In the genomic region with DNA sequence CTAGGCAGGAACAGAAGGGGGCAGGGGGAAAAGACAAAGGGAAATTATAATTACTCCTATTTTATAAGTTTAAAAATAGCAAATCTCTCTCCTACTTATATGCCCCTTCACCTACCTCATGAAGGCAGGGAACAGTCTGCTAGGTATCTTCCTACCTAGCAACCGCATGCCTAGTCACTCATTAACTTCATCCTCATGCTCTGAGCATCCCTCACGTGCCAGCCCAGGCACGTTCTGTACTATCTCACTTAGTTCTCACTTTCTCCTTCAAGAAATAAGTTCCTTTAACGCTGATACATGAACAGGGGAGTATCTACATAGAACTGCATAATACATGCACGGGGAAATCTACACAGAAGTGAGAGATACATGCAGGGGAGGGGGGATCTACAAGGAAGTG, we compare ENCODE assay signal across 22 mouse cellular contexts.
DNase-seq lines count a peak whose midpoint lies in the region; ATAC-seq and TF ChIP-seq lines count a peak whose summit lies in the region.
"Had no signal": no experiment of that assay in that cellular context is flagged by ENCODE, and none has a peak within 500 bp of the region (broad histone marks: within the 10 kb centered on the region; RNA-seq: fewer than 3 reads in every experiment).

No protein-coding gene starts in this region.

- TF ChIP-seq POLR2A in liver, adult 2 months (IDR thresholded peaks at IDR 0.05; ENCODE audit: extremely low read depth, insufficient read depth, low read length), result no peak
- no peak for TF ChIP-seq POLR2A in lung, adult 2 months (IDR thresholded peaks at IDR 0.05; ENCODE audit: borderline replicate concordance, extremely low read depth, low read depth, low read length)

- 78% methylated on average over 5 of the region's 5 CpGs for WGBS in forebrain, postnatal 0 days
- WGBS in forebrain, embryonic 13.5 days, result 84% methylated on average over 5 of the region's 5 CpGs
- WGBS in liver, adult 2 months, result 51% methylated on average over 5 of the region's 5 CpGs
- 57% methylated on average over 5 of the region's 5 CpGs for WGBS in liver, postnatal 0 days (ENCODE audit: insufficient replicate concordance)
- 71% methylated on average over 5 of the region's 5 CpGs for WGBS in lung, adult 2 months

- H3K4me1 ChIP-seq in forebrain, postnatal 0 days (ENCODE audit: insufficient read depth), result 0 out of 2 replicates have a peak, but pooled peaks cover 2% of the 10 kb centered on the region
- peaks cover 6% of the 10 kb centered on the region; the same call in 1 of the 2 replicates for H3K4me1 ChIP-seq in forebrain, embryonic 13.5 days
- H3K4me1 ChIP-seq in liver, adult 2 months (ENCODE audit: control insufficient read depth, insufficient read depth, low read length), result no peaks in the 10 kb centered on the region
- H3K4me1 ChIP-seq in liver, postnatal 0 days (ENCODE audit: insufficient read depth), result no peaks in the 10 kb centered on the region
- no peaks in the 10 kb centered on the region; the same call in 1 of the 2 replicates for H3K4me1 ChIP-seq in lung, adult 2 months (ENCODE audit: control insufficient read depth, insufficient read depth, low read length)
- H3K4me1 ChIP-seq: neural tube, embryonic 12.5 days; stomach, embryonic 15.5 days had no signal

- no peaks in the 10 kb centered on the region for H3K36me3 ChIP-seq in forebrain, postnatal 0 days (ENCODE audit: insufficient read depth)
- H3K36me3 ChIP-seq in forebrain, embryonic 13.5 days (ENCODE audit: poor library complexity, severe bottlenecking), result no peaks in the 10 kb centered on the region
- H3K36me3 ChIP-seq in liver, adult 2 months (ENCODE audit: control insufficient read depth, insufficient read depth, low read length), result no peaks in the 10 kb centered on the region
- H3K36me3 ChIP-seq in liver, postnatal 0 days (replicated peaks; ENCODE audit: insufficient read depth, low read length), result no peaks in the 10 kb centered on the region
- H3K36me3 ChIP-seq: G1E; midbrain, embryonic 13.5 days; neural tube, embryonic 12.5 days; stomach, embryonic 15.5 days had no signal

- no peak overlapping the region for H3K4me2 ChIP-seq in forebrain, postnatal 0 days (ENCODE audit: low read depth)
- no peak overlapping the region for H3K4me2 ChIP-seq in forebrain, embryonic 13.5 days
- no peak overlapping the region for H3K4me2 ChIP-seq in liver, postnatal 0 days (ENCODE audit: low read depth, low read length)
- H3K4me2 ChIP-seq: embryonic facial prominence, embryonic 12.5 days; heart, embryonic 15.5 days; limb, embryonic 13.5 days; midbrain, embryonic 13.5 days; neural tube, embryonic 12.5 days; stomach, embryonic 15.5 days had no signal

- no peak for TF ChIP-seq EP300 in liver, postnatal 0 days (IDR thresholded peaks at IDR 0.05; ENCODE audit: low read depth)

- no peak overlapping the region for H3K9ac ChIP-seq in forebrain, postnatal 0 days
- no peak overlapping the region for H3K9ac ChIP-seq in forebrain, embryonic 13.5 days
- H3K9ac ChIP-seq in liver, adult 2 months (ENCODE audit: low read depth, low read length), result no peak overlapping the region
- no peak overlapping the region for H3K9ac ChIP-seq in liver, postnatal 0 days (replicated peaks)
- H3K9ac ChIP-seq: embryonic facial prominence, embryonic 12.5 days; heart, embryonic 15.5 days; limb, embryonic 13.5 days; liver, embryonic 14.5 days; midbrain, embryonic 13.5 days; neural tube, embryonic 12.5 days; stomach, embryonic 15.5 days had no signal

- H3K27me3 ChIP-seq in forebrain, postnatal 0 days (ENCODE audit: insufficient read depth, low read length), result no peaks in the 10 kb centered on the region
- H3K27me3 ChIP-seq in forebrain, embryonic 13.5 days, result no peaks in the 10 kb centered on the region
- H3K27me3 ChIP-seq in liver, adult 2 months (ENCODE audit: control insufficient read depth, insufficient read depth, low read length), result no peaks in the 10 kb centered on the region
- no peaks in the 10 kb centered on the region for H3K27me3 ChIP-seq in liver, postnatal 0 days (ENCODE audit: insufficient read depth, low read length)
- H3K27me3 ChIP-seq: embryonic facial prominence, embryonic 12.5 days; heart, embryonic 15.5 days; limb, embryonic 13.5 days; midbrain, embryonic 13.5 days; neural tube, embryonic 12.5 days; stomach, embryonic 15.5 days had no signal

- no peak overlapping the region for H3K4me3 ChIP-seq in forebrain, postnatal 0 days (ENCODE audit: low read depth, low read length)
- H3K4me3 ChIP-seq in forebrain, embryonic 13.5 days, result no peak overlapping the region
- H3K4me3 ChIP-seq in liver, adult 2 months (ENCODE audit: insufficient read depth, low read depth, low read length), result no peak overlapping the region
- no peak overlapping the region for H3K4me3 ChIP-seq in liver, postnatal 0 days (ENCODE audit: low read depth, low read length)
- no peak overlapping the region for H3K4me3 ChIP-seq in lung, adult 2 months (replicated peaks; ENCODE audit: extremely low read depth, low read depth, low read length)
- H3K4me3 ChIP-seq: embryonic facial prominence, embryonic 12.5 days; erythroblast, embryonic 14.5 days; gastrocnemius, adult 2 months; heart, embryonic 15.5 days; limb, embryonic 13.5 days; midbrain, embryonic 13.5 days; neural tube, embryonic 12.5 days; stomach, embryonic 15.5 days had no signal

- no peaks in the 10 kb centered on the region for H3K9me3 ChIP-seq in forebrain, postnatal 0 days (ENCODE audit: low read length)
- no peaks in the 10 kb centered on the region for H3K9me3 ChIP-seq in forebrain, embryonic 13.5 days (replicated peaks)
- no peaks in the 10 kb centered on the region for H3K9me3 ChIP-seq in liver, postnatal 0 days (ENCODE audit: low read length)
- H3K9me3 ChIP-seq: embryonic facial prominence, embryonic 12.5 days; G1E; heart, embryonic 15.5 days; limb, embryonic 13.5 days; midbrain, embryonic 13.5 days; neural tube, embryonic 12.5 days; stomach, embryonic 15.5 days had no signal

- DNase-seq in forebrain, postnatal 0 days, result no peak
- DNase-seq in liver, adult 2 months (ENCODE audit: extremely low read depth, low read depth, low spot score), result peak; percentile 60
- no peak for DNase-seq in liver, postnatal 0 days
- DNase-seq in kidney, postnatal 36 days, result peak; percentile 72
- no peak for DNase-seq in frontal cortex, postnatal 10 days (ENCODE audit: low spot score in 2 of 2)
- DNase-seq in lung, adult 2 months, result no peak
- DNase-seq: adrenal gland, postnatal 10 days; cerebellum, adult 9-11 months; gastrocnemius, adult 2 months had no signal

- TF ChIP-seq CTCF in forebrain, postnatal 0 days (IDR thresholded peaks at IDR 0.05; ENCODE audit: low read depth), result no peak
- no peak for TF ChIP-seq CTCF in liver, adult 2 months (IDR thresholded peaks at IDR 0.05; ENCODE audit: low read depth, low read length)
- no peak for TF ChIP-seq CTCF in liver, postnatal 0 days (IDR thresholded peaks at IDR 0.05; ENCODE audit: low read depth)
- TF ChIP-seq CTCF in lung, adult 2 months (IDR thresholded peaks at IDR 0.05; ENCODE audit: insufficient read depth, low read length), result no peak

- H3K79me2 ChIP-seq in liver, adult 2 months (ENCODE audit: control insufficient read depth, insufficient read depth, low read length), result no peaks in the 10 kb centered on the region

- peak; percentile 73 for ATAC-seq in forebrain, postnatal 0 days
- no peak for ATAC-seq in forebrain, embryonic 13.5 days
- no peak for ATAC-seq in liver, postnatal 0 days
- ATAC-seq: activated CD4-positive, CD25-positive, alpha-beta regulatory T cell, adult 4 months; hindbrain, embryonic 16.5 days; lung, postnatal 0 days; midbrain, embryonic 13.5 days had no signal

- no peak overlapping the region for H3K27ac ChIP-seq in forebrain, postnatal 0 days (ENCODE audit: low read depth, low read length)
- no peak overlapping the region for H3K27ac ChIP-seq in forebrain, embryonic 13.5 days
- H3K27ac ChIP-seq in liver, adult 2 months (replicated peaks; ENCODE audit: insufficient read depth, low read depth, low read length), result no peak overlapping the region
- H3K27ac ChIP-seq in liver, postnatal 0 days (ENCODE audit: low read depth), result no peak overlapping the region
- H3K27ac ChIP-seq: embryonic facial prominence, embryonic 12.5 days; gastrocnemius, adult 2 months; heart, embryonic 15.5 days; limb, embryonic 13.5 days; liver, embryonic 14.5 days; midbrain, embryonic 13.5 days; neural tube, embryonic 12.5 days; stomach, embryonic 15.5 days had no signal

Comparison
In these comparisons a context has a peak if more than half of its experiments do, and no peak if none do; other contexts are left out.
1. DNase-seq: peak in liver, adult 2 months (single experiment) and kidney, postnatal 36 days (2 of 2); none in forebrain, postnatal 0 days (single experiment), liver, postnatal 0 days (single experiment), frontal cortex, postnatal 10 days (0 of 2) and lung, adult 2 months (single experiment).